Comparison of ENCODE assay signal across 10 mouse cellular contexts in the genomic region with DNA sequence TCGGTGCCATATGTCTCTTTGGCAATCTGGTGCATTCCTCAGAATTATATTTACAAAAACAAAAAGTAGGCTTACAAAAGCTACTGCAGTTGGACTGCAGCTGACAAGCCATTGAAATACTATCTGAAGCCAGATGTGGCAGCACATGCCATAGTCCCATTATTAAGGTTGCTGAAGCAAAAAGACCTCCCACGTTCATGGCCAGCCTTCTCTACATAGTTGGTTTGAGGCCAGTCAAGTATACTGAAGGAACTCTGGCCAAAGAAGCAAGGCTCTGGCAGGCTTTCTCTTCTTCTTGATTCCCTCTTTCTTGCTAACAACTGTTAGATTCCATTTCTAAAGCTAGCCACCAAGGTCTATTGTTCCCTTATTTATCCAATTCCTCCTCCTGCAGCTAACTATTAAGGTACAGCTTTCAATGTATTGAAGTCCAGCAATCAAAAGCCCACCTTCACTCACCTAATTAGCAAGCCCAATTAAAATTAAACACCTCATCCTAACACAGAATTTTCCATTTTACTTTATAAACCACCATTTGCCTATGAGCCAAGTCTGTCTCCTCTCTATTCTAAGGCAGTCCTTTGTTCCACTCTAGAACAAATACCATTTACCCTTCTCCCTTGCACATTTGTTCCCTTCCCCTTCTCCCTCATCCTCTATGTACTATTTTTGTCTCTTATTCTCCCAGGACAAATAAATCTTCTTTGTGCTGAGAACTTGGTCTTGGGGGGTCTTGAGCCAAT. TPM values are rescaled to one million over a fixed set of nuclear protein-coding genes. Genes with fewer than 3 reads are reported as not detected.
DNase-seq lines count a peak whose midpoint lies in the region; ATAC-seq and TF ChIP-seq lines count a peak whose summit lies in the region.
"Had no signal": no experiment of that assay in that cellular context is flagged by ENCODE, and none has a peak within 500 bp of the region (broad histone marks: within the 10 kb centered on the region; RNA-seq: fewer than 3 reads in every experiment).

No protein-coding gene starts in this region.

- 0 out of 2 replicates have a peak, but pooled peaks cover 5% of the 10 kb centered on the region for H3K4me1 ChIP-seq in kidney, embryonic 16.5 days (ENCODE audit: insufficient read depth, low read length)
- H3K4me1 ChIP-seq in limb, embryonic 14.5 days (ENCODE audit: control insufficient read depth, insufficient read depth, low read length): no peaks in the 10 kb centered on the region

- TF ChIP-seq POLR2A in brain, embryonic 14.5 days (IDR thresholded peaks at IDR 0.05; ENCODE audit: borderline replicate concordance, extremely low read depth, insufficient read depth, insufficient read length, poor library complexity, severe bottlenecking): no peak
- no peak for TF ChIP-seq POLR2A in limb, embryonic 14.5 days (IDR thresholded peaks at IDR 0.05; ENCODE audit: borderline replicate concordance, extremely low read depth, insufficient read depth, insufficient read length)

- no peaks in the 10 kb centered on the region for H3K36me3 ChIP-seq in kidney, embryonic 16.5 days (ENCODE audit: insufficient read depth, low read length)
- H3K36me3 ChIP-seq in limb, embryonic 14.5 days (ENCODE audit: control insufficient read depth, insufficient read depth, low read length): no peaks in the 10 kb centered on the region

- no peak overlapping the region for H3K4me2 ChIP-seq in kidney, embryonic 16.5 days (replicated peaks; ENCODE audit: low read depth, low read length)
- no peak overlapping the region for H3K4me2 ChIP-seq in limb, embryonic 14.5 days (replicated peaks; ENCODE audit: low read depth, low read length, severe bottlenecking)

- H3K4me3 ChIP-seq in kidney, embryonic 16.5 days (ENCODE audit: low read length): no peak overlapping the region
- no peak overlapping the region for H3K4me3 ChIP-seq in limb, embryonic 14.5 days (replicated peaks; ENCODE audit: low read length)

- TF ChIP-seq CTCF in brain, embryonic 14.5 days (IDR thresholded peaks at IDR 0.05; ENCODE audit: borderline replicate concordance, extremely low read depth, insufficient read depth, insufficient read length): no peak

- H3K9me3 ChIP-seq in kidney, embryonic 16.5 days (ENCODE audit: low read length): no peaks in the 10 kb centered on the region
- H3K9me3 ChIP-seq in limb, embryonic 14.5 days (ENCODE audit: control insufficient read depth, low read length): no peaks in the 10 kb centered on the region

- no peak overlapping the region for H3K9ac ChIP-seq in kidney, embryonic 16.5 days (replicated peaks; ENCODE audit: low read length)
- no peak overlapping the region for H3K9ac ChIP-seq in limb, embryonic 14.5 days (ENCODE audit: low read depth, low read length, severe bottlenecking)

- no peaks in the 10 kb centered on the region for H3K27me3 ChIP-seq in kidney, embryonic 16.5 days (ENCODE audit: insufficient read depth, low read length)
- no peaks in the 10 kb centered on the region for H3K27me3 ChIP-seq in limb, embryonic 14.5 days (ENCODE audit: control insufficient read depth, insufficient read depth, low read length)

- WGBS in kidney, embryonic 16.5 days: 49% methylated on average over 2 of the region's 2 CpGs
- WGBS in limb, embryonic 14.5 days: 82% methylated on average over 2 of the region's 2 CpGs

- DNase-seq in kidney, postnatal 25 days: no peak
- DNase-seq in MN1 (ENCODE audit: low spot score): peak; percentile 21
- peak; percentile 70 for DNase-seq in brain, embryonic 14.5 days (ENCODE audit: low read depth)
- DNase-seq in limb, embryonic 14.5 days (ENCODE audit: low spot score): peak; percentile 70
- DNase-seq in spleen, postnatal 4 days (ENCODE audit: low spot score in 2 of 2): no peak
- DNase-seq in layer of hippocampus, adult 8-10 months (ENCODE audit: low spot score in 2 of 2): no peak
- DNase-seq: cerebellum, adult 9-11 months; heart, postnatal 36 days; thymus, postnatal 36 days had no signal

- 0 out of 2 replicates have a peak, but pooled peaks have one; percentile 52 for ATAC-seq in kidney, embryonic 16.5 days (ENCODE audit: low FRiP score, low TSS enrichment)
- 0 out of 2 replicates have a peak, but pooled peaks have one; percentile 47 for ATAC-seq in limb, embryonic 14.5 days (ENCODE audit: low FRiP score, low read depth)

- peak overlapping the region; percentile 13; the same call in 1 of the 2 replicates for H3K27ac ChIP-seq in kidney, embryonic 16.5 days (ENCODE audit: low read length)
- no peak overlapping the region for H3K27ac ChIP-seq in limb, embryonic 14.5 days (replicated peaks; ENCODE audit: low read depth, low read length)

RNA-seq across cellular contexts. Expression of a gene that starts 26.2 kb away (rescaled TPM):
- polyA plus RNA-seq in kidney, embryonic 16.5 days (2015; fragmentation: Nextera tagmentation; extraction: Ambion mirVana): 4.0 and 4.8 TPM in 2 replicates
- polyA plus RNA-seq in brain, embryonic 14.5 days (2012; rRNA removed): 0.16 and 0.23 TPM in 2 replicates
- polyA plus RNA-seq in limb, embryonic 14.5 days (2012; rRNA removed): 8.9 and 9.3 TPM in 2 replicates
- polyA plus RNA-seq in limb, embryonic 14.5 days (2014; fragmentation: Nextera tagmentation; extraction: Ambion mirVana): 9.3 TPM in 2 replicates
- total RNA-seq in layer of hippocampus, adult 8-10 months (2022): under 1 TPM in 3 of 4 experiments, not detected in 1; 0.19 to 0.43 (median 0.31) TPM

Comparison
In these comparisons a context has a peak if more than half of its experiments do, and no peak if none do; other contexts are left out.
1. DNase-seq: peak in MN1 (single experiment), brain, embryonic 14.5 days (single experiment) and limb, embryonic 14.5 days (single experiment); none in kidney, postnatal 25 days (0 of 2), spleen, postnatal 4 days (0 of 2) and layer of hippocampus, adult 8-10 months (0 of 2).